Mouse (Mus musculus) heart, embryonic 15.5 days (tissue): ENCODE measurements at regions not wholly inside any gene's neighbourhood (a gene's known extent, or its start where the extent isn't known, plus 50 kb on each side); places are given as distances from the start of the nearest gene placed in this dataset.
"Not testable (repeated sequence)": the region's sequence is repeated elsewhere in the genome, so short reads cannot be mapped to it uniquely, and the experiment has no call there.

Experiments used
- ATAC-seq: fragments of 200-750 bp; cut with Nextera tagmentation; replicated peaks from 2 replicates; pipeline ENCODE4 v1.8.0; 2017; ENCODE audit warnings: low read depth, moderate TSS enrichment; ENCODE audit not compliant: insufficient number of reproducible peaks, insufficient read depth, low FRiP score
- H3K27ac ChIP-seq: fragments of 300-500 bp; sonication (generic); 2 replicates; pipeline ENCODE4 v1.5.1; 2015; ENCODE audit warnings: mild to moderate bottlenecking, inconsistent platforms
- H3K27me3 ChIP-seq: fragments of 300-500 bp; sonication (generic); 2 replicates; pipeline ENCODE4 v1.6.1; 2015; ENCODE audit warnings: inconsistent platforms
- H3K36me3 ChIP-seq: fragments of 300-500 bp; sonication (generic); 2 replicates; pipeline ENCODE4 v1.6.1; 2015; ENCODE audit warnings: mild to moderate bottlenecking, inconsistent platforms
- H3K4me1 ChIP-seq: fragments of 300-500 bp; sonication (generic); replicated peaks from 2 replicates; pipeline ENCODE4 v1.6.1; 2015; ENCODE audit warnings: inconsistent platforms
- H3K4me2 ChIP-seq: fragments of 300-500 bp; sonication (generic); 2 replicates; pipeline ENCODE4 v1.6.1; 2015; ENCODE audit warnings: inconsistent platforms, mild to moderate bottlenecking, moderate library complexity
- H3K4me3 ChIP-seq: fragments of 300-500 bp; sonication (generic); 2 replicates; pipeline ENCODE4 v1.5.1; 2015; ENCODE audit warnings: mild to moderate bottlenecking, inconsistent platforms
- H3K9ac ChIP-seq: fragments of 300-500 bp; sonication (generic); 2 replicates; pipeline ENCODE4 v1.6.1; 2015; ENCODE audit warnings: mild to moderate bottlenecking, inconsistent platforms
- H3K9me3 ChIP-seq: fragments of 300-500 bp; sonication (generic); replicated peaks from 2 replicates; pipeline ENCODE4 v1.6.1; 2016; ENCODE audit warnings: inconsistent platforms
- WGBS: fragments of 180-500 bp; shearing (Covaris S2); methylation state at CpG from one replicate; pipeline ENCODE4 v1.1.7; 2015; ENCODE audit warnings: mixed read lengths; 5-methylcytosine and 5-hydroxymethylcytosine counted together

GRCm38 (mm10) chr10:49985038-49985437 lies 196.5 kb upstream of the Grik2 start:
- H3K4me2 ChIP-seq: no peak overlapping the region
- 66% methylated on average over 2 of the region's 2 CpGs for WGBS
- H3K9ac ChIP-seq: no peak overlapping the region
- no peaks in the 10 kb centered on the region for H3K36me3 ChIP-seq
- H3K9me3 ChIP-seq: no peaks in the 10 kb centered on the region
- no peak overlapping the region for H3K4me3 ChIP-seq
- no peaks in the 10 kb centered on the region for H3K4me1 ChIP-seq
- H3K27me3 ChIP-seq: no peaks in the 10 kb centered on the region
- H3K27ac ChIP-seq: no peak overlapping the region
- ATAC-seq: no peak

DNA sequence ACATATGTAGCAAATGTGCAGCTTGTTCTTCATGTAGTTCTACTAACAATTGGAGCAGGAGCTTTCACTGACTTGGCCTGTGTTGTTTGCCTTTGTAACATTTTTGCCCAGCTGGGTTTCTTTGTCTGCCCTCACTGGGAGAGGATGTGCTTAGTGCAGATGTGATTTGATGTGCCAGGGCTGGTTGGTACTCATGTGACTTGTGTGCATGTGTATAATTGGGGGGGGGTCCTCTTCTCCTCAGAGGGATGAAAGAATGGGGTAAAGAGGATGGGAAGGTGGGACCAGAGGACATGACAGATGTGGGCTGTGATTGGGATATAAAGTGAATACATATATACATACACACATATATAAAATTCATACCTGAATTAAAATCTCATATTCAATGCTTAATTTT lies 163.9 kb upstream of the Grik2 start:
- Histone ChIP-seq H3K36me3 (no peaks in the 10 kb centered on the region), H3K4me3 (no peak overlapping the region), H3K27ac (no peak overlapping the region), H3K27me3 (no peaks in the 10 kb centered on the region), H3K9me3 (no peaks in the 10 kb centered on the region), H3K4me2 (no peak overlapping the region), H3K4me1 (no peaks in the 10 kb centered on the region), H3K9ac (no peak overlapping the region)
- no peak for ATAC-seq

DNA sequence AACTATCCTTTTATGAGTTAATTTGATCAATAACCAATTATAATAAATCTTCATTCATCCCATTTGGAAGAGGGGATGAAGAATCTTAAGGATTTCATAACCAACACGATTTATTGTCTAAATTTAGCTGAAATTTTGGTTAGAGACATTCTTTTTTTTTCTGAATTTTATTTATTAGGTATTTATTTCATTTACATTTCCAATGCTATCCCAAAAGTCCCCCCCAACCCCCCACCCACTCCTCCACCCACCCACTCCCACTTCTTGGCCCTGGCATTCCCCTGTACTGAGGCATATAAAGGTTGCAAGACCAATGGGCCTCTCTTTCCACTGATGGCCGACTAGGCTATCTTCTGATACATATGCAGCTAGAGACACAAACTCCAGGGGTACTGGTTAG lies 148.7 kb upstream of the Grik2 start:
- H3K36me3 ChIP-seq, H3K4me1 ChIP-seq, H3K27ac ChIP-seq, H3K4me3 ChIP-seq, H3K4me2 ChIP-seq, H3K9ac ChIP-seq, H3K27me3 ChIP-seq, H3K9me3 ChIP-seq: not testable (repeated sequence)
- ATAC-seq: peak; percentile 66; the same call in 1 of the 2 replicates
- 63% methylated on average over 2 of the region's 2 CpGs for WGBS

- not testable (repeated sequence) for H3K4me2 ChIP-seq, H3K4me1 ChIP-seq, H3K36me3 ChIP-seq, ATAC-seq, H3K9me3 ChIP-seq, H3K27ac ChIP-seq, H3K9ac ChIP-seq, H3K4me3 ChIP-seq, H3K27me3 ChIP-seq
- 80% methylated on average over 4 of the region's 4 CpGs for WGBS
These were observed 120.6 kb upstream of the Grik2 start for GRCm38 (mm10) chr10:49909206-49909605.

DNA sequence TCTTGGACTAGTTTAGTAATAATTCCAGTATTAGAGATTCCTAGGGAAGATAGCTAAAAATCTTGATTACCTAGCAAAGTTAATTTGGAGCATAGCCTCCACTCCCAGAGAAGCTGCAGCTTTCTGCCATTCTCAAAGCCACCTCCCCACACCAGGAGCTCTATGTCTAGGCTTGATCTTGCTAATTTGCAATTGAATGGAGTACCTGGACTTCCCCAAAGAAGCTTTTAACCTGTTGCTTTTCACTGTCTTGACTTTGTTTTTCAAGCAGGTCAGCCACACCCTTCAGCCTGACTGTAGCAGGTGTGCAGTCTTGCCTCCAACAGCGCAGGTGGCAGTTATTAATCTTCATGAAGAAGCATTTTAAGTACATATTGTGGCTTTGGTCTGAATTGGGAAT lies 119.6 kb upstream of the Grik2 start:
- not testable (repeated sequence) for H3K9me3 ChIP-seq, H3K4me1 ChIP-seq, H3K9ac ChIP-seq, ATAC-seq, H3K4me2 ChIP-seq, H3K4me3 ChIP-seq, H3K36me3 ChIP-seq, H3K27me3 ChIP-seq, H3K27ac ChIP-seq
- WGBS: 44% methylated on average over 1 of the region's 1 CpGs

DNA sequence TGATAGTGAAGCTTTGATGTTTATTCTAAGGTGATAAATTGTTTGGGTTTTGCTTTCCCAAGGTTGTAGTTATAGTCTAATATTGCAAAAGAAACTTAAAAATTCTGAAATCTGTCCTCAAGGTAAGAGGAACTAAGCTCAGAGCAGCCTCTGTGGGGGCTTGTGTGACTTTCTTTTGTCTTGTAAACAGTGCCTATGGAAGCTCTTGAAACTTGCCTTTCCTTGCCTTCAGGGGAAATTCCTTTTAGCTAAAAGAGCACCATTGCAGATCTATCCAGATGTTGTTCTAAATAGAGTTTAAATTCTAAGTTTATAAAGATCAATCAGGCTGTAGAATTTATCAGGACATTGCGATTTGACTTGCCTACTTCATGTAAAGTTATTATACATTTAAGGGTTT lies 116.1 kb upstream of the Grik2 start:
- not testable (repeated sequence) for ATAC-seq, H3K9me3 ChIP-seq, H3K27ac ChIP-seq, H3K4me2 ChIP-seq, H3K4me1 ChIP-seq, H3K4me3 ChIP-seq, H3K9ac ChIP-seq, H3K36me3 ChIP-seq, H3K27me3 ChIP-seq
- WGBS: 75% methylated on average over 1 of the region's 1 CpGs

- no peaks in the 10 kb centered on the region for H3K4me1 ChIP-seq
- WGBS: 59% methylated on average over 3 of the region's 3 CpGs
- no peak overlapping the region for H3K27ac ChIP-seq
These were observed 106.9 kb upstream of the Grik2 start for GRCm38 (mm10) chr10:49895436-49895835.

GRCm38 (mm10) chr10:49884106-49884505 lies 95.5 kb upstream of the Grik2 start:
- 65% methylated on average over 2 of the region's 2 CpGs for WGBS
- H3K9ac ChIP-seq: no peak overlapping the region

More at GRCm38 (mm10) chr10:49895436-49895835, 106.9 kb upstream of the Grik2 start:
- no peak overlapping the region for H3K4me3 ChIP-seq
- no peaks in the 10 kb centered on the region for H3K27me3 ChIP-seq
- H3K9me3 ChIP-seq: no peaks in the 10 kb centered on the region
- H3K9ac ChIP-seq: no peak overlapping the region
- ATAC-seq: no peak
- no peak overlapping the region for H3K4me2 ChIP-seq
- no peaks in the 10 kb centered on the region for H3K36me3 ChIP-seq

GRCm38 (mm10) chr10:49883444-49883843 lies 94.9 kb upstream of the Grik2 start:
- 35% methylated on average over 1 of the region's 1 CpGs for WGBS
- Histone ChIP-seq H3K27me3 (no peaks in the 10 kb centered on the region), H3K9me3 (no peaks in the 10 kb centered on the region), H3K36me3 (no peaks in the 10 kb centered on the region), H3K9ac (no peak overlapping the region), H3K27ac (no peak overlapping the region), H3K4me3 (no peak overlapping the region), H3K4me1 (no peaks in the 10 kb centered on the region), H3K4me2 (no peak overlapping the region)
- ATAC-seq: no peak

More at GRCm38 (mm10) chr10:49884106-49884505, 95.5 kb upstream of the Grik2 start:
- Histone ChIP-seq H3K4me3 (no peak overlapping the region), H3K9me3 (no peaks in the 10 kb centered on the region), H3K4me2 (no peak overlapping the region), H3K36me3 (no peaks in the 10 kb centered on the region), H3K27ac (no peak overlapping the region), H3K27me3 (no peaks in the 10 kb centered on the region), H3K4me1 (no peaks in the 10 kb centered on the region)
- ATAC-seq: no peak

DNA sequence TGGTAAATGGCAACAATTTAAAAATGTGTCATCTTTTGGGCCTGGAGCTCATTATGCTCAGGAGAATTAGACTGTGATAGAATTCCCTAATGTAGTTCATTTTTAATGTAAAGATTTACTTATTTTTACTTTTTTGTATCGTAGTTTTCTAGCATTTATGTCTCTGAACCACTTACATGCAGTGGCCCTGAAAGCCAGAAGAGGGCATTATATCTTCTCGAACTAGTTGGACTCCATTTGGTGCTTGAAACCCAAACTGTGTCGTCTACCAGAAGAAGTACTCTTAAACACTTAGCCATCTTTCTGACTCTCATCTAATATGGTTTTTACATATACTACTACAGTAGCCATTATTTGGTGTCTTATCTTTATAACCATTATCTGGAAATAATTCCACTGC lies 75.2 kb upstream of the Grik2 start:
- no peaks in the 10 kb centered on the region for H3K9me3 ChIP-seq
- no peak overlapping the region for H3K27ac ChIP-seq
- no peaks in the 10 kb centered on the region for H3K4me1 ChIP-seq
- WGBS: 65% methylated on average over 3 of the region's 3 CpGs
- ATAC-seq: no peak
- H3K9ac ChIP-seq: no peak overlapping the region
- no peaks in the 10 kb centered on the region for H3K36me3 ChIP-seq
- H3K4me2 ChIP-seq: no peak overlapping the region
- H3K27me3 ChIP-seq: no peaks in the 10 kb centered on the region
- no peak overlapping the region for H3K4me3 ChIP-seq

DNA sequence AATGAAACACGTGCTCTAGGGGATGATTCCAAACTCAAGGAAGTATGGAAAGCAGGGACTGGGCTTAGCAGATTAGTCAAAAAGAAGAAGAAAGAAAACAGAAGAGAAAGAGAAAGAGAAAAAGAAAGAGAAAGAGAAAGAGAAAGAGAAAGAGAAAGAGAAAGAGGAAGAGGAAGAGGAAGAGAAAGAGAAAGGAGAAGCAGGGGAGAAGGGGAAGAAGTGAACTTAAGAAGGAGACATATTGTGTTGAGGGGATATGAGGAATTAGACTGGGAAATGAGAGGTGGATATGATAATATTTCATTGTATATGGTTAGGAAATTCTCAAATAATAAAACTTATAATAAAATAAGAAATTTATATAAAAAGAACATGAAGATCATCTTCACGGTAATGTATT lies 59.1 kb upstream of the Grik2 start:
- WGBS: 59% methylated on average over 2 of the region's 2 CpGs

GRCm38 (mm10) chr10:49844308-49844707 lies 55.7 kb upstream of the Grik2 start:
- Histone ChIP-seq H3K4me1 (no peaks in the 10 kb centered on the region), H3K36me3 (no peaks in the 10 kb centered on the region), H3K27ac (no peak overlapping the region), H3K9ac (no peak overlapping the region), H3K4me3 (no peak overlapping the region), H3K27me3 (no peaks in the 10 kb centered on the region), H3K4me2 (no peak overlapping the region), H3K9me3 (no peaks in the 10 kb centered on the region)
- WGBS: 62% methylated on average over 3 of the region's 3 CpGs
- no peak for ATAC-seq

More for the DNA sequence above, 59.1 kb upstream of the Grik2 start:
- Histone ChIP-seq H3K9me3 (no peaks in the 10 kb centered on the region), H3K27me3 (no peaks in the 10 kb centered on the region), H3K4me2 (no peak overlapping the region), H3K27ac (no peak overlapping the region), H3K9ac (no peak overlapping the region), H3K36me3 (no peaks in the 10 kb centered on the region), H3K4me3 (no peak overlapping the region), H3K4me1 (no peaks in the 10 kb centered on the region)
- no peak for ATAC-seq
